Mouse (Mus musculus): ENCODE measurements around the gene G0s2. TPM values are rescaled to one million over a fixed set of nuclear protein-coding genes. Genes with fewer than 3 reads are reported as not detected.

Gene G0s2
- polyA plus RNA-seq, 1 experiment from 2014 or later: 43.2 TPM

GRCm38 (mm10) chr1:193250026-193250425, 23.0 kb downstream of the G0s2 start:
- H3K36me3 ChIP-seq: no peaks in the 10 kb centered on the region
- H3K27ac ChIP-seq: no peak overlapping the region
- no peak overlapping the region for H3K4me2 ChIP-seq
- ATAC-seq (ENCODE audit: low read depth) (no peak), DNase-seq (no peak)
- no peaks in the 10 kb centered on the region for H3K4me1 ChIP-seq (replicated peaks)
- H3K9ac ChIP-seq: no peak overlapping the region
- no peaks in the 10 kb centered on the region for H3K9me3 ChIP-seq (replicated peaks)
- H3K27me3 ChIP-seq: no peaks in the 10 kb centered on the region
- H3K4me3 ChIP-seq (replicated peaks): no peak overlapping the region
- 52% methylated on average over 2 of the region's 2 CpGs for WGBS (ENCODE audit: insufficient replicate concordance)

DNA sequence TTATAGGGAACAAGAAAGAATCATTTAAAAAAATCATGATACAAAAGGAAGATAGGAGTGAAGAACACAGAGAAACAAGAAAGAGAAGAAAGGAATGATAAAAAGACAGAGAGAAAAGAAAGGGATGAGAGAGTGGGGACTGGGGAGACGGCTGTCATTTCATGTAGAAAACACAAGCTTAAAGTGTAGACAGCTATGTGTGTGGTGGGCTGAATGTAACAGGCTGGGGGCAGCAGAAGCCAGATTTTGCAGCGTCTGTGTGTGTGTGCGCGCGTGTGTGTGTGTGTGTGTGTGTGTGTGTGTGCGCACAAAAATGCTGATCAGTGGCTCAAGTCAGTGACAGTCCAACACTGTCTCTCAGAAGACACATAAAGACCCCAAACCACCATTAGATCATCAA, 28.8 kb downstream of the G0s2 start:
- DNase-seq: no peak
- no peak for ATAC-seq (ENCODE audit: low read depth)
- Histone ChIP-seq H3K4me1 (replicated peaks) (no peaks in the 10 kb centered on the region), H3K4me2 (no peak overlapping the region), H3K27me3 (no peaks in the 10 kb centered on the region), H3K9ac (no peak overlapping the region), H3K4me3 (replicated peaks) (no peak overlapping the region), H3K36me3 (no peaks in the 10 kb centered on the region), H3K27ac (no peak overlapping the region), H3K9me3 (replicated peaks) (no peaks in the 10 kb centered on the region)
- WGBS (ENCODE audit: insufficient replicate concordance): 79% methylated on average over 6 of the region's 6 CpGs

DNA sequence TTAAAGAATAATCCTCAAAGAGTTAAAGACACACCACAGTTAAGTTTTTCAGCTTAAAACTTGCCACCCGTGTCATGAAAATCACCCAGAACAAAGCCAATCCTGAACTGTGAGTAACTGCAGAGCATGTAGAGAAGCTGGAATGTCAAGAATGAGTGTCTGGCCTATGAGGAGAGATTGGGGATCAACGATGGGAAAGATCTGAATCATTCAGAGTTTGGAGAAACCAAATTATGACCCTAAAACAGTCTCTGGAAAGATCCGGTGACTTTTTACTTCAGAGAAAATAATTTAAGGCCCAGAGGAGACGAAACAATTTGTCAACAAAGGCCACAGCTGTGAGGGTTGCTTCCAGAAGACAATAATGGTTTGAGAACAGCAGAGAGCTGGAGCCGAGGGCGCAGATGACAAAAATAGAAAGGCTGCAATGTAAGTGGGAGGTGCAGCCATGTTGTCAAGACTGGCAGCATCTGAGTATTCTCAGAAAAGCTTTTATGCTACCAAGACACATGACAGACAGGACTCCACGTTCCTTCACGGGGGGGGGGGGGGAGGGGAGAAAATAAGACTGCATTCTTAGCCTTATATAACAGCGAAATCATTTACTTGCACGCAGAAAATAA, 29.3 kb downstream of the G0s2 start:
- DNase-seq (no peak), ATAC-seq (ENCODE audit: low read depth) (no peak)
- Histone ChIP-seq H3K4me3 (replicated peaks) (no peak overlapping the region), H3K36me3 (no peaks in the 10 kb centered on the region), H3K27me3 (no peaks in the 10 kb centered on the region), H3K9me3 (replicated peaks) (no peaks in the 10 kb centered on the region), H3K27ac (no peak overlapping the region), H3K9ac (no peak overlapping the region), H3K4me2 (no peak overlapping the region), H3K4me1 (replicated peaks) (no peaks in the 10 kb centered on the region)
- WGBS (ENCODE audit: insufficient replicate concordance): 48% methylated on average over 10 of the region's 10 CpGs

GRCm38 (mm10) chr1:193242863-193243262, 30.2 kb downstream of the G0s2 start:
- Histone ChIP-seq H3K4me2 (no peak overlapping the region), H3K36me3 (no peaks in the 10 kb centered on the region), H3K9ac (no peak overlapping the region), H3K9me3 (replicated peaks) (no peaks in the 10 kb centered on the region), H3K27ac (no peak overlapping the region), H3K4me3 (replicated peaks) (no peak overlapping the region), H3K27me3 (no peaks in the 10 kb centered on the region), H3K4me1 (replicated peaks) (no peaks in the 10 kb centered on the region)
- 30% methylated on average over 4 of the region's 4 CpGs for WGBS (ENCODE audit: insufficient replicate concordance)
- DNase-seq (no peak), ATAC-seq (ENCODE audit: low read depth) (no peak)

- Histone ChIP-seq H3K9ac (no peak overlapping the region), H3K9me3 (replicated peaks) (no peaks in the 10 kb centered on the region), H3K36me3 (no peaks in the 10 kb centered on the region), H3K4me1 (replicated peaks) (no peaks in the 10 kb centered on the region), H3K27ac (no peak overlapping the region), H3K27me3 (no peaks in the 10 kb centered on the region), H3K4me2 (no peak overlapping the region), H3K4me3 (replicated peaks) (no peak overlapping the region)
- ATAC-seq (ENCODE audit: low read depth): peak; percentile 62
- WGBS (ENCODE audit: insufficient replicate concordance): 45% methylated on average over 8 of the region's 8 CpGs
- DNase-seq: no peak
These were observed 30.8 kb downstream of the G0s2 start for GRCm38 (mm10) chr1:193242238-193242637.

GRCm38 (mm10) chr1:193241436-193241835, 31.6 kb downstream of the G0s2 start:
- WGBS (ENCODE audit: insufficient replicate concordance): 57% methylated on average over 4 of the region's 4 CpGs
- no peak overlapping the region for H3K4me2 ChIP-seq
- H3K36me3 ChIP-seq: no peaks in the 10 kb centered on the region
- H3K9me3 ChIP-seq (replicated peaks): no peaks in the 10 kb centered on the region
- DNase-seq (no peak), ATAC-seq (ENCODE audit: low read depth) (no peak)
- no peak overlapping the region for H3K27ac ChIP-seq
- no peaks in the 10 kb centered on the region for H3K27me3 ChIP-seq
- H3K9ac ChIP-seq: no peak overlapping the region
- H3K4me3 ChIP-seq (replicated peaks): no peak overlapping the region
- no peaks in the 10 kb centered on the region for H3K4me1 ChIP-seq (replicated peaks)

- Histone ChIP-seq H3K36me3 (no peaks in the 10 kb centered on the region), H3K27ac (no peak overlapping the region), H3K27me3 (no peaks in the 10 kb centered on the region), H3K4me3 (replicated peaks) (no peak overlapping the region), H3K9ac (no peak overlapping the region), H3K9me3 (replicated peaks) (no peaks in the 10 kb centered on the region), H3K4me2 (no peak overlapping the region), H3K4me1 (replicated peaks) (no peaks in the 10 kb centered on the region)
- ATAC-seq (ENCODE audit: low read depth) (no peak), DNase-seq (no peak)
- 57% methylated on average over 4 of the region's 4 CpGs for WGBS (ENCODE audit: insufficient replicate concordance)
These were observed 34.6 kb downstream of the G0s2 start for GRCm38 (mm10) chr1:193238426-193238825.

- Histone ChIP-seq H3K9ac (no peak overlapping the region), H3K36me3 (no peaks in the 10 kb centered on the region), H3K27ac (no peak overlapping the region), H3K27me3 (no peaks in the 10 kb centered on the region), H3K4me2 (no peak overlapping the region), H3K4me3 (replicated peaks) (no peak overlapping the region), H3K4me1 (replicated peaks) (no peaks in the 10 kb centered on the region), H3K9me3 (replicated peaks) (no peaks in the 10 kb centered on the region)
- ATAC-seq (ENCODE audit: low read depth) (no peak), DNase-seq (no peak)
- 77% methylated on average over 7 of the region's 7 CpGs for WGBS (ENCODE audit: insufficient replicate concordance)
These were observed 38.1 kb downstream of the G0s2 start for GRCm38 (mm10) chr1:193234930-193235329.

GRCm38 (mm10) chr1:193234130-193234645, 38.8 kb downstream of the G0s2 start:
- 76% methylated on average over 2 of the region's 2 CpGs for WGBS (ENCODE audit: insufficient replicate concordance)
- H3K27ac ChIP-seq: no peak overlapping the region
- H3K4me1 ChIP-seq (replicated peaks): no peaks in the 10 kb centered on the region
- no peak overlapping the region for H3K4me2 ChIP-seq
- H3K4me3 ChIP-seq (replicated peaks): no peak overlapping the region
- no peaks in the 10 kb centered on the region for H3K27me3 ChIP-seq
- no peak for DNase-seq
- no peaks in the 10 kb centered on the region for H3K36me3 ChIP-seq
- H3K9ac ChIP-seq: no peak overlapping the region
- H3K9me3 ChIP-seq (replicated peaks): no peaks in the 10 kb centered on the region
- ATAC-seq (ENCODE audit: low read depth): no peak

DNA sequence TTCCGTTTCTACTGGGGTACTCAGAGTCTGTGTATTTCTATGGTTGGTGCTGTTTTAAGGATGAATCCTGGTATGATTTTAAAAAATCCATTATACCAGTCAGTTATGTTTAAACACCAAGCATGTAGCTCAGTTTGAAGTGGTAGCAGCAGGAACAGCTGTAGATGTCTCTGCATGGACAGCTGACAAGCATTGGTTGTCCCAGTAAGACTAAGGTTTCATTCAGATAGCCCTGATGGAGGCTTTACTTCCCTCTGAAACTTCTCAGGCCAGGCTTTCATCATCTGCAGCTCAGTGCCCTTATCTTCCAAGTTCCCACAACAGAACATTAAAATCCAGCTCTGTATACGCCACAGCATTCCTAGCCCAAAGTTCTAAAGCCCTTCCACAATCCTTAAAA, 40.3 kb downstream of the G0s2 start:
- DNase-seq (no peak), ATAC-seq (ENCODE audit: low read depth) (no peak)
- Histone ChIP-seq H3K4me1 (replicated peaks) (no peaks in the 10 kb centered on the region), H3K4me2 (no peak overlapping the region), H3K36me3 (no peaks in the 10 kb centered on the region), H3K27me3 (no peaks in the 10 kb centered on the region), H3K9me3 (replicated peaks) (no peaks in the 10 kb centered on the region), H3K9ac (no peak overlapping the region), H3K27ac (no peak overlapping the region), H3K4me3 (replicated peaks) (no peak overlapping the region)
- 71% methylated on average over 2 of the region's 2 CpGs for WGBS (ENCODE audit: insufficient replicate concordance)

- no peak overlapping the region for H3K4me3 ChIP-seq (replicated peaks)
- H3K27ac ChIP-seq: no peak overlapping the region
- no peaks in the 10 kb centered on the region for H3K4me1 ChIP-seq (replicated peaks)
- H3K27me3 ChIP-seq: no peaks in the 10 kb centered on the region
- no peaks in the 10 kb centered on the region for H3K9me3 ChIP-seq (replicated peaks)
- H3K36me3 ChIP-seq: no peaks in the 10 kb centered on the region
- H3K9ac ChIP-seq: no peak overlapping the region
- 0 out of 2 replicates have a peak, but pooled peaks have one; percentile 12 for ATAC-seq (ENCODE audit: low read depth)
- WGBS (ENCODE audit: insufficient replicate concordance): 21% methylated on average over 5 of the region's 5 CpGs
- no peak for DNase-seq
- H3K4me2 ChIP-seq: no peak overlapping the region
These were observed 42.1 kb downstream of the G0s2 start for GRCm38 (mm10) chr1:193230935-193231334.

DNA sequence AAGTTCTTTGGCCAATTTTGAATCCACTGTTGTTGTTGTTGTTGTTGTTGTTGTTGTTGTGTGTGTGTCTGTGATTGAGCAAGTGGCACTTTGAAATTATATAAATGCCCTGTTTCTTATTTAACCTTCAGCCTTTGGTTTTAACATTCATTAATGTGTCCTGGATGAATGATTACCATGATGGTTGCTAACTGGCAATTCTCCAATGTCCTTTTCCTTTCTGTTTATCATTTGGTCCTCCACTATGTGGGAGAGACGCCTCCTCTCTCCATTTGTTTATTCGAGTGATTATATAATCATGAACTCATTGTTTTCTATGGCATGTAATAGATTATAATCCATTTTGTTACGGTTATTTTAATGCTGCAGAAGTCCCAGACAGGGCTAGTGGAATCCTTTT, 42.5 kb downstream of the G0s2 start:
- no peaks in the 10 kb centered on the region for H3K9me3 ChIP-seq (replicated peaks)
- 51% methylated on average over 3 of the region's 3 CpGs for WGBS (ENCODE audit: insufficient replicate concordance)

More for the DNA sequence above, 42.5 kb downstream of the G0s2 start:
- Histone ChIP-seq H3K4me3 (replicated peaks) (no peak overlapping the region), H3K9ac (no peak overlapping the region), H3K4me1 (replicated peaks) (no peaks in the 10 kb centered on the region), H3K27ac (no peak overlapping the region), H3K4me2 (no peak overlapping the region), H3K27me3 (no peaks in the 10 kb centered on the region), H3K36me3 (no peaks in the 10 kb centered on the region)
- DNase-seq (no peak), ATAC-seq (ENCODE audit: low read depth) (no peak)
